Mouse (Mus musculus): ENCODE measurements at regions not wholly inside any gene's neighbourhood (a gene's known extent, or its start where the extent isn't known, plus 50 kb on each side); places are given as distances from the start of the nearest gene placed in this dataset.

GRCm38 (mm10) chr12:91986448-91986847, 137.5 kb upstream of the Sel1l start:
- Histone ChIP-seq H3K79me2 (ENCODE audit: control insufficient read depth, insufficient read depth, low read length, poor library complexity) (no peaks in the 10 kb centered on the region), H3K4me1 (ENCODE audit: control insufficient read depth in 1 of 2, insufficient read depth in 2 of 2, low read length in 2 of 2) (no peaks in the 10 kb centered on the region), H3K27ac (ENCODE audit: control insufficient read depth, low read depth, low read length) (no peak overlapping the region), H3K4me3 (ENCODE audit: control insufficient read depth in 1 of 2, insufficient read depth in 1 of 2, low read depth in 2 of 2, low read length in 2 of 2) (no peak overlapping the region), H3K27me3 (ENCODE audit: control insufficient read depth in 1 of 2, insufficient read depth in 2 of 2, low read length in 2 of 2) (no peaks in the 10 kb centered on the region), H3K9me3 (replicated peaks; ENCODE audit: insufficient read depth, low read length) (no peaks in the 10 kb centered on the region), H3K36me3 (ENCODE audit: control insufficient read depth in 1 of 2, insufficient read depth in 2 of 2, low read length in 2 of 2) (no peaks in the 10 kb centered on the region), H3K9ac (ENCODE audit: control insufficient read depth, low read depth, low read length, poor library complexity, severe bottlenecking) (no peak overlapping the region)
- DNase-seq (ENCODE audit: low read depth, low spot score): no peak
- TF ChIP-seq USF2 (IDR thresholded peaks at IDR 0.05; ENCODE audit: borderline replicate concordance in 1 of 2, insufficient read depth in 1 of 2, low read depth in 1 of 2, low read length in 2 of 2) (no peak), NRF1 (IDR thresholded peaks at IDR 0.05; ENCODE audit: insufficient read depth, low read depth, low read length, poor library complexity, severe bottlenecking) (no peak), GATA1 (IDR thresholded peaks at IDR 0.05; ENCODE audit: low read depth, low read length) (no peak), ZC3H11A (IDR thresholded peaks at IDR 0.05; ENCODE audit: low read depth, low read length) (no peak), CHD2 (IDR thresholded peaks at IDR 0.05; ENCODE audit: low read length) (no peak), TAL1 (IDR thresholded peaks at IDR 0.05; ENCODE audit: low read length) (no peak), SIN3A (IDR thresholded peaks at IDR 0.05; ENCODE audit: low read length) (no peak), MAX (IDR thresholded peaks at IDR 0.05; ENCODE audit: low read length) (no peak), ZMIZ1 (IDR thresholded peaks at IDR 0.05; ENCODE audit: low read depth, low read length) (no peak), MAZ (IDR thresholded peaks at IDR 0.05; ENCODE audit: low read depth, low read length) (no peak), BHLHE40 (IDR thresholded peaks at IDR 0.05; ENCODE audit: borderline replicate concordance, low read depth, low read length) (no peak), NELFE (IDR thresholded peaks at IDR 0.05; ENCODE audit: low read depth, low read length) (no peak)

GRCm38 (mm10) chr12:91980321-91980720, 131.4 kb upstream of the Sel1l start:
- DNase-seq (ENCODE audit: low read depth, low spot score): no peak
- Histone ChIP-seq H3K36me3 (ENCODE audit: control insufficient read depth in 1 of 2, insufficient read depth in 2 of 2, low read length in 2 of 2) (no peaks in the 10 kb centered on the region), H3K27ac (ENCODE audit: control insufficient read depth, low read depth, low read length) (no peak overlapping the region), H3K9me3 (replicated peaks; ENCODE audit: insufficient read depth, low read length) (no peaks in the 10 kb centered on the region), H3K4me1 (ENCODE audit: control insufficient read depth in 1 of 2, insufficient read depth in 2 of 2, low read length in 2 of 2) (no peaks in the 10 kb centered on the region), H3K4me3 (ENCODE audit: control insufficient read depth in 1 of 2, insufficient read depth in 1 of 2, low read depth in 2 of 2, low read length in 2 of 2) (no peak overlapping the region), H3K79me2 (ENCODE audit: control insufficient read depth, insufficient read depth, low read length, poor library complexity) (no peaks in the 10 kb centered on the region), H3K9ac (ENCODE audit: control insufficient read depth, low read depth, low read length, poor library complexity, severe bottlenecking) (no peak overlapping the region), H3K27me3 (ENCODE audit: control insufficient read depth in 1 of 2, insufficient read depth in 2 of 2, low read length in 2 of 2) (no peaks in the 10 kb centered on the region)
- TF ChIP-seq MYC (IDR thresholded peaks at IDR 0.05; ENCODE audit: low read depth, low read length): no peak
- no peak for TF ChIP-seq E2F4 (IDR thresholded peaks at IDR 0.05; ENCODE audit: borderline replicate concordance, low read depth, low read length)
- no peak for TF ChIP-seq JUND (IDR thresholded peaks at IDR 0.05; ENCODE audit: low read depth, low read length)
- no peak for TF ChIP-seq TAL1 (IDR thresholded peaks at IDR 0.05; ENCODE audit: low read length)
- no peak for TF ChIP-seq TBP (IDR thresholded peaks at IDR 0.05; ENCODE audit: low read depth, low read length)
- TF ChIP-seq EP300 (IDR thresholded peaks at IDR 0.05; ENCODE audit: low read depth in 1 of 2, low read length in 2 of 2): no peak
- no peak for TF ChIP-seq MAFK (IDR thresholded peaks at IDR 0.05; ENCODE audit: borderline replicate concordance, low read depth, low read length)
- no peak for TF ChIP-seq USF1 (IDR thresholded peaks at IDR 0.05; ENCODE audit: low read depth, low read length)
- no peak for TF ChIP-seq SIN3A (IDR thresholded peaks at IDR 0.05; ENCODE audit: low read length)
- no peak for TF ChIP-seq ZC3H11A (IDR thresholded peaks at IDR 0.05; ENCODE audit: low read depth, low read length)
- no peak for TF ChIP-seq MXI1 (IDR thresholded peaks at IDR 0.05; ENCODE audit: low read depth, low read length)
- no peak for TF ChIP-seq ZKSCAN1 (IDR thresholded peaks at IDR 0.05; ENCODE audit: low read depth, low read length)
